Mouse (Mus musculus): Measurements from ENCODE around the gene Pnkp. TPM values are rescaled to one million over a fixed set of nuclear protein-coding genes. Genes with fewer than 3 reads are reported as not detected.

Pnkp gene
- polyA plus RNA-seq, 1 experiment from 2014 or later: 23.8 TPM

- WGBS (ENCODE audit: insufficient replicate concordance): 78% methylated on average over 11 of the region's 11 CpGs
- no peak overlapping the region for H3K4me2 ChIP-seq
- ATAC-seq (ENCODE audit: insufficient read depth): no peak
- H3K27ac ChIP-seq (replicated peaks): no peak overlapping the region
- no peak overlapping the region for H3K4me3 ChIP-seq (replicated peaks)
- no peaks in the 10 kb centered on the region for H3K9me3 ChIP-seq (replicated peaks)
- peaks cover 47% of the 10 kb centered on the region for H3K36me3 ChIP-seq (replicated peaks)
- H3K4me1 ChIP-seq (replicated peaks): peaks cover 63% of the 10 kb centered on the region
- H3K27me3 ChIP-seq: peaks cover 6% of the 10 kb centered on the region; the same call in 1 of the 2 replicates
- H3K9ac ChIP-seq: no peak overlapping the region
Measured at GRCm38 (mm10) chr7:44863982-44864494, 7.1 kb downstream of the Pnkp start.

GRCm38 (mm10) chr7:44864595-44865542 is 7.9 kb downstream of the Pnkp start:
- H3K9me3 ChIP-seq (replicated peaks): no peaks in the 10 kb centered on the region
- H3K27me3 ChIP-seq: peaks cover 10% of the 10 kb centered on the region; the same call in 1 of the 2 replicates
- 74% methylated on average over 24 of the region's 24 CpGs for WGBS (ENCODE audit: insufficient replicate concordance)
- no peak for ATAC-seq (ENCODE audit: insufficient read depth)
- peaks cover 44% of the 10 kb centered on the region for H3K36me3 ChIP-seq (replicated peaks)
- H3K4me3 ChIP-seq (replicated peaks): no peak overlapping the region
- H3K9ac ChIP-seq: no peak overlapping the region
- H3K27ac ChIP-seq (replicated peaks): no peak overlapping the region
- no peak overlapping the region for H3K4me2 ChIP-seq
- H3K4me1 ChIP-seq (replicated peaks): peaks cover 68% of the 10 kb centered on the region

GRCm38 (mm10) chr7:44866276-44867009 is 9.5 kb downstream of the Pnkp start:
- WGBS (ENCODE audit: insufficient replicate concordance): 46% methylated on average over 15 of the region's 15 CpGs
- peak overlapping the region; percentile 41; the same call in 1 of the 2 replicates for H3K27ac ChIP-seq (replicated peaks)
- H3K27me3 ChIP-seq: peaks cover 10% of the 10 kb centered on the region; the same call in 1 of the 2 replicates
- H3K36me3 ChIP-seq (replicated peaks): peaks cover 38% of the 10 kb centered on the region
- no peak for ATAC-seq (ENCODE audit: insufficient read depth)
- H3K9ac ChIP-seq: no peak overlapping the region
- H3K4me3 ChIP-seq (replicated peaks): no peak overlapping the region
- no peaks in the 10 kb centered on the region for H3K9me3 ChIP-seq (replicated peaks)
- H3K4me2 ChIP-seq: peak overlapping the region; percentile 98
- peaks cover 66% of the 10 kb centered on the region for H3K4me1 ChIP-seq (replicated peaks)

- no peak for ATAC-seq (ENCODE audit: insufficient read depth)
- H3K9me3 ChIP-seq (replicated peaks): no peaks in the 10 kb centered on the region
- 70% methylated on average over 19 of the region's 19 CpGs for WGBS (ENCODE audit: insufficient replicate concordance)
- H3K4me1 ChIP-seq (replicated peaks): peaks cover 66% of the 10 kb centered on the region
- H3K4me3 ChIP-seq (replicated peaks): no peak overlapping the region
- H3K9ac ChIP-seq: no peak overlapping the region
- H3K36me3 ChIP-seq (replicated peaks): peaks cover 31% of the 10 kb centered on the region
- no peak overlapping the region for H3K27ac ChIP-seq (replicated peaks)
- H3K4me2 ChIP-seq: peak overlapping the region; percentile 98
- peaks cover 10% of the 10 kb centered on the region; the same call in 1 of the 2 replicates for H3K27me3 ChIP-seq
Measured at GRCm38 (mm10) chr7:44867010-44867702, 10.2 kb downstream of the Pnkp start.

GRCm38 (mm10) chr7:44867802-44868201 is 10.9 kb downstream of the Pnkp start:
- Histone ChIP-seq H3K36me3 (replicated peaks) (peaks cover 24% of the 10 kb centered on the region), H3K4me1 (replicated peaks) (peaks cover 69% of the 10 kb centered on the region), H3K27ac (replicated peaks) (no peak overlapping the region), H3K9me3 (replicated peaks) (no peaks in the 10 kb centered on the region), H3K27me3 (peaks cover 10% of the 10 kb centered on the region; the same call in 1 of the 2 replicates), H3K4me2 (peak overlapping the region; percentile 98), H3K4me3 (replicated peaks) (peak overlapping the region; percentile 81), H3K9ac (no peak overlapping the region)
- 61% methylated on average over 9 of the region's 9 CpGs for WGBS (ENCODE audit: insufficient replicate concordance)
- no peak for ATAC-seq (ENCODE audit: insufficient read depth)

- peak overlapping the region; percentile 98 for H3K4me2 ChIP-seq
- peak overlapping the region; percentile 77; the same call in 1 of the 2 replicates for H3K9ac ChIP-seq
- H3K27me3 ChIP-seq: peaks cover 10% of the 10 kb centered on the region; the same call in 1 of the 2 replicates
- H3K36me3 ChIP-seq (replicated peaks): peaks cover 18% of the 10 kb centered on the region
- no peaks in the 10 kb centered on the region for H3K9me3 ChIP-seq (replicated peaks)
- peak overlapping the region; percentile 81 for H3K4me3 ChIP-seq (replicated peaks)
- 13% methylated on average over 16 of the region's 16 CpGs for WGBS (ENCODE audit: insufficient replicate concordance)
- H3K4me1 ChIP-seq (replicated peaks): peaks cover 72% of the 10 kb centered on the region
- H3K27ac ChIP-seq (replicated peaks): peak overlapping the region; percentile 49; the same call in 1 of the 2 replicates
- ATAC-seq (ENCODE audit: insufficient read depth): no peak
Measured at GRCm38 (mm10) chr7:44868465-44868864, 11.5 kb downstream of the Pnkp start.

GRCm38 (mm10) chr7:44868919-44869696 is 12.2 kb downstream of the Pnkp start:
- Histone ChIP-seq H3K36me3 (replicated peaks) (peaks cover 11% of the 10 kb centered on the region), H3K9ac (peak overlapping the region; percentile 77), H3K9me3 (replicated peaks) (no peaks in the 10 kb centered on the region), H3K27me3 (peaks cover 10% of the 10 kb centered on the region; the same call in 1 of the 2 replicates), H3K27ac (replicated peaks) (peak overlapping the region; percentile 95), H3K4me2 (peak overlapping the region; percentile 98), H3K4me3 (replicated peaks) (peak overlapping the region; percentile 81), H3K4me1 (replicated peaks) (peaks cover 71% of the 10 kb centered on the region)
- under 1% methylated on average over 89 of the region's 108 CpGs for WGBS (ENCODE audit: insufficient replicate concordance)
- peak; percentile 23 for ATAC-seq (ENCODE audit: insufficient read depth)

- H3K36me3 ChIP-seq (replicated peaks): peaks cover 3% of the 10 kb centered on the region
- H3K4me1 ChIP-seq (replicated peaks): peaks cover 65% of the 10 kb centered on the region
- peak within 1 kb of the TSS; percentile 95 for H3K27ac ChIP-seq (replicated peaks)
- peaks cover 10% of the 10 kb centered on the region; the same call in 1 of the 2 replicates for H3K27me3 ChIP-seq
- H3K9ac ChIP-seq: peak within 1 kb of the TSS; percentile 77
- ATAC-seq (ENCODE audit: insufficient read depth): peak; percentile 83
- peak within 1 kb of the TSS; percentile 81 for H3K4me3 ChIP-seq (replicated peaks)
- WGBS (ENCODE audit: insufficient replicate concordance): 9% methylated on average over 29 of the region's 29 CpGs
- H3K9me3 ChIP-seq (replicated peaks): no peaks in the 10 kb centered on the region
- peak within 1 kb of the TSS; percentile 98 for H3K4me2 ChIP-seq
Measured at GRCm38 (mm10) chr7:44869697-44870528, 13.0 kb downstream of the Pnkp start, which contains the start of gene Ptov1. Ptov1 (minus strand) TSS chr7:44869788.

- H3K9me3 ChIP-seq (replicated peaks): no peaks in the 10 kb centered on the region
- no peak overlapping the region for H3K4me3 ChIP-seq (replicated peaks)
- peak overlapping the region; percentile 95; the same call in 1 of the 2 replicates for H3K27ac ChIP-seq (replicated peaks)
- no peaks in the 10 kb centered on the region for H3K36me3 ChIP-seq (replicated peaks)
- peak overlapping the region; percentile 77; the same call in 1 of the 2 replicates for H3K9ac ChIP-seq
- 76% methylated on average over 6 of the region's 6 CpGs for WGBS (ENCODE audit: insufficient replicate concordance)
- peaks cover 58% of the 10 kb centered on the region for H3K4me1 ChIP-seq (replicated peaks)
- peaks cover 10% of the 10 kb centered on the region; the same call in 1 of the 2 replicates for H3K27me3 ChIP-seq
- no peak for ATAC-seq (ENCODE audit: insufficient read depth)
- H3K4me2 ChIP-seq: peak overlapping the region; percentile 98
Measured at GRCm38 (mm10) chr7:44870614-44871013, 13.7 kb downstream of the Pnkp start.

All from liver, embryonic 15.5 days (tissue).